Mouse (Mus musculus): ENCODE measurements around the gene Srsf5. TPM values are rescaled to one million over a fixed set of nuclear protein-coding genes. Genes with fewer than 3 reads are reported as not detected.
A peak's percentile ranks its signal among the peaks of the same experiment; 100 is the strongest.

Srsf5 gene
- polyA plus RNA-seq (2016; fragmentation: Nextera tagmentation; extraction: Ambion mirVana), result 439 and 445 TPM in 2 replicates

DNA sequence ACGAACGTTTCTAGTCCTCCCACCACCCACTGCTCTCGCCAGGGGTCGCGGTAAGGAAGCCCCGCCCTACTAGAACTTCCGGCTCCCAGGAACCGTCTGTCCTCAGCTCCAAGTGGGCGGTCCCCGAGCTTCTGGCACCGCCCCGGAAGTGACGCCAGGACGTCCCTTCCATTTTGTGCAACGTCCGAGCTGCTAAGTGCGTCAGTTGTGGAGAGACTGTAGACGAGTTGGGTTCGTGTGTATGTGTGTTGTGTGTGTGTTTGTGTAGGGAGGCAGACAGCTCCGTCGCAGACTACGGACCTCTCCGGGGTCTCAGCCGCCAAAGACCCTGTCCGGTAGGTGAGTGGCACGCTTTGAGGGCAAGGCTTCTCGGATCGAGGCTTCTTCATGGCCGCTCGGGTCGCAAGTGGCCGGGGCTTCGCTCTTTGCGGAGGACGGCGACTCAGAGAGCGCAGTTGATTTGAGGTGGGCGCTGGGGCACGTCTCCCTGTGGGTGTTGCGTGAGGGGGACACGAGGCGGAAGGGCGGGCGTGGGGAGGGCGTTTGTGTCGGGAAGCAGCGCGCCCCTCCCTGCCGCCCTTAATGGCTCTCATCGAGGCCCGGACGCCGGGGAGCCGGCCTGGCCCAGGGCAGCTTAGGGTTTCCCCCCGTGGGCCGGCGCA lies at the start of gene Srsf5:
TSS of gene Srsf5 (plus strand) at position 171 of the 662 bp plus-strand sequence.
- Histone ChIP-seq H3K27ac (ENCODE audit: poor library complexity, severe bottlenecking) (peak within 1 kb of the TSS; percentile 98), H3K9ac (peak within 1 kb of the TSS; percentile 99), H3K9me3 (replicated peaks) (no peaks in the 10 kb centered on the region), H3K4me1 (replicated peaks) (peaks cover 15% of the 10 kb centered on the region), H3K27me3 (replicated peaks) (no peaks in the 10 kb centered on the region), H3K4me2 (peak within 1 kb of the TSS; percentile 85), H3K4me3 (peak within 1 kb of the TSS; percentile 95), H3K36me3 (peaks cover 30% of the 10 kb centered on the region)
- peak; percentile 92 for ATAC-seq (ENCODE audit: insufficient number of reproducible peaks, low FRiP score)
- WGBS, result under 1% methylated on average over 57 of the region's 57 CpGs

DNA sequence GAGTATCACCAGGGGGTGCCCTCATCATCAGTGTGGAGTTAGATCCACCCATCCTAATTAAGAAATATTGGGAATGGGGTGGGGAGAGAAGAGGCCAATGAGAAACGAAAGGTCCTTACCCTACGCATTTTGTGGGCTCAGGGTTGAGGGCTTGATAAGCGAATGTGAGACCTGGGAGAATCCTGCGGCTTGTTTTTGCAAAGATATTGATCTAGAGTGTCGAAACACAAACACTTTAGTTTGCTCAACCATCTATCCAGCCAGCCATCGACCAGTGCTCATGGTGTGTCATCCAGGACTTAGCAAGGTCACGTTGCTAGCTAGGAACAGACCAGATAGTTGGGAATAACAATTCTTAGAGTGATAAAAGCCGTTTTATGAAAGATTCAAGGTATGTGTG lies 35.7 kb upstream of the Srsf5 start:
- 0 out of 2 replicates have a peak, but pooled peaks cover 6% of the 10 kb centered on the region for H3K9me3 ChIP-seq (replicated peaks)
- no peaks in the 10 kb centered on the region for H3K36me3 ChIP-seq
- ATAC-seq (ENCODE audit: insufficient number of reproducible peaks, low FRiP score), result no peak
- no peak overlapping the region for H3K27ac ChIP-seq (ENCODE audit: poor library complexity, severe bottlenecking)
- no peak overlapping the region for H3K4me3 ChIP-seq
- H3K9ac ChIP-seq, result no peak overlapping the region
- 73% methylated on average over 8 of the region's 8 CpGs for WGBS
- H3K4me1 ChIP-seq (replicated peaks), result no peaks in the 10 kb centered on the region
- H3K27me3 ChIP-seq (replicated peaks), result no peaks in the 10 kb centered on the region
- H3K4me2 ChIP-seq, result no peak overlapping the region

DNA sequence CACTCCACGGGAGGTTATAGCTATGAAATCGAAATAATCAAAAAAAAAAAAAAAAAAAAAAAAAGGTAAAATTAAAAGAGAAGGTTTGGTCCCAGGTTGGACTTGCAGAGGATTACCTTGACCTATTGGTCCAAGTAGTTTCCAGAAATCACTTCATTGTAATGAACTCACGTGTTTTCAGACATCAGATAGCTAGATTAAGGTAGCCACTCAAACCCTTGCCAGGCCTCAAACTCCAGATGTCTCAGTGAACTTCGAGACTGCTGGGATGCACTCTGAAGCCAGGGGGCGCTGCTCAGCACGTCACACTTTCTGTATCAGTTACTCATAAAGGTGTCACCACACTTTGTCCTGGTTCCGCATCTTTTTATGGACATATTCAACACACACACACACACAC lies 27.5 kb upstream of the Srsf5 start:
- ATAC-seq (ENCODE audit: insufficient number of reproducible peaks, low FRiP score), result no peak
- WGBS, result 58% methylated on average over 7 of the region's 7 CpGs

DNA sequence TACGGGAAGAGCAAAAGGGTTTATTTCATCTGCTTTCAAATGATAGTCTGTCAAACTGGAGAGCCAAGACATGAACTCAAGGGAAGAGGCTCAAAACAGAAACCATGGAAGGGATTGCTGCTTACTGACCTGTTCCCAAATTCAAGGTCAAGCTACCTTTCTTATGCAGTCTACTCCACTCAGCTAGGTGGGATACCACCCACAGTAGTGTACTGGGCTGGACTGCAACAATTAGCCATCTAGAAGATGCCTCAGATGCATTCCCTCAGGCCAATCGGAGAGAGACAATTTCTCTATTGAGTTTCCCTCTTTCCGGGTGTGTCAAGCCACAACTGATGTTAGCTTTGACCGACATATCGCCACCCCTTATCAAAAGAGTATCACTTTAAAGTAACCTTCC lies 24.0 kb upstream of the Srsf5 start:
- 0 out of 2 replicates have a peak, but pooled peaks cover 4% of the 10 kb centered on the region for H3K27me3 ChIP-seq (replicated peaks)
- no peaks in the 10 kb centered on the region for H3K9me3 ChIP-seq (replicated peaks)
- H3K9ac ChIP-seq, result no peak overlapping the region
- 91% methylated on average over 5 of the region's 5 CpGs for WGBS
- no peak overlapping the region for H3K4me3 ChIP-seq
- no peaks in the 10 kb centered on the region for H3K36me3 ChIP-seq
- H3K4me1 ChIP-seq (replicated peaks), result peaks cover 22% of the 10 kb centered on the region
- no peak for ATAC-seq (ENCODE audit: insufficient number of reproducible peaks, low FRiP score)
- H3K27ac ChIP-seq (ENCODE audit: poor library complexity, severe bottlenecking), result no peak overlapping the region
- no peak overlapping the region for H3K4me2 ChIP-seq

More for the DNA sequence above, 27.5 kb upstream of the Srsf5 start:
- H3K4me2 ChIP-seq, result no peak overlapping the region
- no peak overlapping the region for H3K27ac ChIP-seq (ENCODE audit: poor library complexity, severe bottlenecking)
- H3K27me3 ChIP-seq (replicated peaks), result 0 out of 2 replicates have a peak, but pooled peaks cover 4% of the 10 kb centered on the region
- H3K4me1 ChIP-seq (replicated peaks), result peaks cover 4% of the 10 kb centered on the region; the same call in 1 of the 2 replicates
- H3K36me3 ChIP-seq, result no peaks in the 10 kb centered on the region
- no peak overlapping the region for H3K9ac ChIP-seq
- no peaks in the 10 kb centered on the region for H3K9me3 ChIP-seq (replicated peaks)
- H3K4me3 ChIP-seq, result no peak overlapping the region

- Histone ChIP-seq H3K36me3 (no peaks in the 10 kb centered on the region), H3K9ac (no peak overlapping the region), H3K9me3 (replicated peaks) (no peaks in the 10 kb centered on the region), H3K4me1 (replicated peaks) (peaks cover 22% of the 10 kb centered on the region), H3K4me3 (0 out of 2 replicates have a peak overlapping the region, but pooled peaks have one; percentile 1), H3K4me2 (peak overlapping the region; percentile 48), H3K27me3 (replicated peaks) (0 out of 2 replicates have a peak, but pooled peaks cover 4% of the 10 kb centered on the region), H3K27ac (ENCODE audit: poor library complexity, severe bottlenecking) (no peak overlapping the region)
- peak; percentile 25; the same call in 1 of the 2 replicates for ATAC-seq (ENCODE audit: insufficient number of reproducible peaks, low FRiP score)
- WGBS, result 8% methylated on average over 7 of the region's 7 CpGs
Measured at GRCm38 (mm10) chr12:80922869-80923268, 22.4 kb upstream of the Srsf5 start.

DNA sequence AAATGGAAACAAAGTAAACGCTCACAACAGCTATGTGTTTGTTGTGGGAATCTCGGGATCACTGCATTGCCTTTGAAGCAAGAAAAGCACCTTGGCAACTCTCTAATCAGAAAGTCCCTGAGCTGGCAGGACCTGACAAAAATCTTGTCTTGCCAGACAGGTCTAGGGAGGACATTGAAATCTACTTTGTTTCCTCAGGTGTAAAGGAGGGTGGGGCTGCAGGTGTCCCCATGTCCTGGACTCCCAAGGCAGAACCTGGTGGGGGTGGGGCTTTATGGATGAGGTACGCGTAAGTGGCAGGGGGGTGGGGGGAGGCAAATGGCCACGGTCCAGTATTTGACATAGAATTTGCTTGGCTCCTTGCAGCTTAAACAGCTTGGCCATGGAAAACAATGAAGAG lies 21.7 kb upstream of the Srsf5 start:
- Histone ChIP-seq H3K27ac (ENCODE audit: poor library complexity, severe bottlenecking) (no peak overlapping the region), H3K4me3 (no peak overlapping the region), H3K4me1 (replicated peaks) (peaks cover 22% of the 10 kb centered on the region), H3K4me2 (no peak overlapping the region), H3K36me3 (no peaks in the 10 kb centered on the region), H3K9me3 (replicated peaks) (no peaks in the 10 kb centered on the region), H3K27me3 (replicated peaks) (0 out of 2 replicates have a peak, but pooled peaks cover 4% of the 10 kb centered on the region), H3K9ac (no peak overlapping the region)
- 63% methylated on average over 5 of the region's 5 CpGs for WGBS
- no peak for ATAC-seq (ENCODE audit: insufficient number of reproducible peaks, low FRiP score)

GRCm38 (mm10) chr12:80924205-80924604 lies 21.1 kb upstream of the Srsf5 start:
- ATAC-seq (ENCODE audit: insufficient number of reproducible peaks, low FRiP score), result no peak
- Histone ChIP-seq H3K27me3 (replicated peaks) (0 out of 2 replicates have a peak, but pooled peaks cover 4% of the 10 kb centered on the region), H3K9ac (no peak overlapping the region), H3K9me3 (replicated peaks) (no peaks in the 10 kb centered on the region), H3K4me2 (no peak overlapping the region), H3K27ac (ENCODE audit: poor library complexity, severe bottlenecking) (no peak overlapping the region), H3K4me1 (replicated peaks) (peaks cover 22% of the 10 kb centered on the region), H3K4me3 (no peak overlapping the region), H3K36me3 (no peaks in the 10 kb centered on the region)
- WGBS, result 62% methylated on average over 3 of the region's 3 CpGs

GRCm38 (mm10) chr12:80925919-80926318 lies 19.4 kb upstream of the Srsf5 start:
- no peak for ATAC-seq (ENCODE audit: insufficient number of reproducible peaks, low FRiP score)
- H3K4me1 ChIP-seq (replicated peaks), result peaks cover 22% of the 10 kb centered on the region
- no peak overlapping the region for H3K4me2 ChIP-seq
- 47% methylated on average over 7 of the region's 7 CpGs for WGBS
- H3K27me3 ChIP-seq (replicated peaks), result 0 out of 2 replicates have a peak, but pooled peaks cover 4% of the 10 kb centered on the region
- H3K27ac ChIP-seq (ENCODE audit: poor library complexity, severe bottlenecking), result no peak overlapping the region
- H3K4me3 ChIP-seq, result no peak overlapping the region
- H3K36me3 ChIP-seq, result no peaks in the 10 kb centered on the region
- H3K9ac ChIP-seq, result no peak overlapping the region
- H3K9me3 ChIP-seq (replicated peaks), result no peaks in the 10 kb centered on the region

GRCm38 (mm10) chr12:80926550-80926949 lies 18.8 kb upstream of the Srsf5 start:
- H3K9me3 ChIP-seq (replicated peaks), result no peaks in the 10 kb centered on the region
- no peak overlapping the region for H3K9ac ChIP-seq
- H3K36me3 ChIP-seq, result no peaks in the 10 kb centered on the region
- no peak for ATAC-seq (ENCODE audit: insufficient number of reproducible peaks, low FRiP score)
- H3K27me3 ChIP-seq (replicated peaks), result 0 out of 2 replicates have a peak, but pooled peaks cover 4% of the 10 kb centered on the region
- no peak overlapping the region for H3K27ac ChIP-seq (ENCODE audit: poor library complexity, severe bottlenecking)
- 64% methylated on average over 4 of the region's 4 CpGs for WGBS
- peaks cover 22% of the 10 kb centered on the region for H3K4me1 ChIP-seq (replicated peaks)
- no peak overlapping the region for H3K4me3 ChIP-seq
- no peak overlapping the region for H3K4me2 ChIP-seq

DNA sequence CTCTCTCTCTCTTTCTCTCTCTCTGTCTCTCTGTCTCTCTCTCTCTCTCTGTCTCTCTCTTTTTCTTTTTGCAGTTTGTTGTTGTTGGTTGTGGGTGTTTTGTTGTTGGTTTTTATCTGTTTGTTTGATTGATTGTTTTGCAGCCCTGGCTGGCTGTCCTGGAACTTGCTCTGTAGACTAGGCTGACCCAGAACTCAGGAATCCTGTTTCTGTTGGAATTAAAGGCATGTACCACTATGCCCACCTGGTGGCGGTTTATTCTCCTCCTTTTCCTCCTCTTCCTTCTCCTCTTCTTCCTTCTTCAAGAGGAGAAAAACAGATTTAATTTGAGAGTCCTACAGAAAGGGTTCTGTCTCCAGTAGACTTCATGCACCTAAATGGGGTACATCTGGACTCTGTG lies 17.8 kb upstream of the Srsf5 start:
- ATAC-seq (ENCODE audit: insufficient number of reproducible peaks, low FRiP score), result no peak
- H3K4me1 ChIP-seq (replicated peaks), result peaks cover 20% of the 10 kb centered on the region
- WGBS, result 70% methylated on average over 1 of the region's 1 CpGs
- H3K36me3 ChIP-seq, result no peaks in the 10 kb centered on the region
- H3K9me3 ChIP-seq (replicated peaks), result no peaks in the 10 kb centered on the region
- no peak overlapping the region for H3K9ac ChIP-seq
- H3K27me3 ChIP-seq (replicated peaks), result no peaks in the 10 kb centered on the region
- no peak overlapping the region for H3K4me3 ChIP-seq
- no peak overlapping the region for H3K27ac ChIP-seq (ENCODE audit: poor library complexity, severe bottlenecking)
- H3K4me2 ChIP-seq, result no peak overlapping the region

- ATAC-seq (ENCODE audit: insufficient number of reproducible peaks, low FRiP score), result no peak
- Histone ChIP-seq H3K9me3 (replicated peaks) (no peaks in the 10 kb centered on the region), H3K4me1 (replicated peaks) (peaks cover 13% of the 10 kb centered on the region; the same call in 1 of the 2 replicates), H3K36me3 (no peaks in the 10 kb centered on the region), H3K4me2 (no peak overlapping the region), H3K4me3 (no peak overlapping the region), H3K27ac (ENCODE audit: poor library complexity, severe bottlenecking) (no peak overlapping the region), H3K27me3 (replicated peaks) (no peaks in the 10 kb centered on the region), H3K9ac (no peak overlapping the region)
- WGBS, result 72% methylated on average over 3 of the region's 3 CpGs
Measured at GRCm38 (mm10) chr12:80928881-80929280, 16.4 kb upstream of the Srsf5 start.

Data from heart, embryonic 12.5 days (tissue).